Mouse (Mus musculus): Measurements from ENCODE around the gene Kcnb1. TPM values are rescaled to one million over a fixed set of nuclear protein-coding genes. Genes with fewer than 3 reads are reported as not detected.

The Kcnb1 gene
- total RNA-seq, 1 experiment = 1.3 TPM

GRCm38 (mm10) chr2:167235338-167236018 lies 45.5 kb upstream of the Kcnb1 start:
- in situ Hi-C loops (cut with MboI; ENCODE audit: low sequenced_read_pairs in 2 of 2, unreplicated experiment in 2 of 2) = no loop called here
- Histone ChIP-seq H3K27ac (ENCODE audit: insufficient read depth, low read depth, low read length, poor library complexity, severe bottlenecking) (no peak overlapping the region), H3K9ac (ENCODE audit: insufficient read depth, low read depth, low read length, poor library complexity, severe bottlenecking) (peak overlapping the region; percentile 60), H3K4me3 (ENCODE audit: insufficient read depth in 1 of 2, low read depth in 1 of 2, low read length in 2 of 2, poor library complexity in 1 of 2, severe bottlenecking in 1 of 2) (peak overlapping the region; percentile 24 to 38; a peak in 3 of 4 replicates), H3K4me1 (ENCODE audit: control insufficient read depth in 2 of 2, insufficient read depth in 2 of 2, low read length in 2 of 2, poor library complexity in 1 of 2) (peaks cover 0 to 7% of the 10 kb centered on the region in 2 experiments; a peak in 1 of 4 replicates), H3K9me3 (ENCODE audit: control insufficient read depth, insufficient read depth, low read depth, low read length) (no peaks in the 10 kb centered on the region), H3K36me3 (ENCODE audit: control insufficient read depth, insufficient read depth, low read length, poor library complexity, severe bottlenecking) (no peaks in the 10 kb centered on the region)
- TF ChIP-seq CHD2 (IDR thresholded peaks at IDR 0.05; ENCODE audit: low read depth, low read length) (no peak), ZC3H11A (IDR thresholded peaks at IDR 0.05; ENCODE audit: borderline replicate concordance, low read depth, low read length) (no peak), HCFC1 (IDR thresholded peaks at IDR 0.05; ENCODE audit: borderline replicate concordance, insufficient read depth, low read length) (no peak), ZNF384 (IDR thresholded peaks at IDR 0.05; ENCODE audit: low read depth, low read length) (no peak), MAFK (IDR thresholded peaks at IDR 0.05; ENCODE audit: insufficient read depth, low read depth, low read length) (no peak)
- no peak for DNase-seq (ENCODE audit: low read depth, low spot score)

GRCm38 (mm10) chr2:167233771-167234170 lies 43.8 kb upstream of the Kcnb1 start:
- H3K9me3 ChIP-seq (ENCODE audit: control insufficient read depth, insufficient read depth, low read depth, low read length) = no peaks in the 10 kb centered on the region
- H3K4me3 ChIP-seq (ENCODE audit: insufficient read depth in 1 of 2, low read depth in 1 of 2, low read length in 2 of 2, poor library complexity in 1 of 2, severe bottlenecking in 1 of 2) = peak overlapping the region in 1 of 2 experiments; percentile 16; a peak in 1 of 4 replicates
- H3K4me1 ChIP-seq (ENCODE audit: control insufficient read depth in 2 of 2, insufficient read depth in 2 of 2, low read length in 2 of 2, poor library complexity in 1 of 2) = peaks cover 0 to 13% of the 10 kb centered on the region in 2 experiments; a peak in 1 of 4 replicates
- 0 out of 2 replicates have a peak overlapping the region, but pooled peaks have one; percentile 1 for H3K9ac ChIP-seq (ENCODE audit: insufficient read depth, low read depth, low read length, poor library complexity, severe bottlenecking)
- no peak overlapping the region for H3K27ac ChIP-seq (ENCODE audit: insufficient read depth, low read depth, low read length, poor library complexity, severe bottlenecking)
- TF ChIP-seq MAFK (IDR thresholded peaks at IDR 0.05; ENCODE audit: insufficient read depth, low read depth, low read length) (no peak), HCFC1 (IDR thresholded peaks at IDR 0.05; ENCODE audit: borderline replicate concordance, insufficient read depth, low read length) (no peak), ZC3H11A (IDR thresholded peaks at IDR 0.05; ENCODE audit: borderline replicate concordance, low read depth, low read length) (no peak), ZNF384 (IDR thresholded peaks at IDR 0.05; ENCODE audit: low read depth, low read length) (no peak), CHD2 (IDR thresholded peaks at IDR 0.05; ENCODE audit: low read depth, low read length) (no peak)
- no peaks in the 10 kb centered on the region for H3K36me3 ChIP-seq (ENCODE audit: control insufficient read depth, insufficient read depth, low read length, poor library complexity, severe bottlenecking)
- no peak for DNase-seq (ENCODE audit: low read depth, low spot score)
- in situ Hi-C loops (cut with MboI; ENCODE audit: low sequenced_read_pairs in 2 of 2, unreplicated experiment in 2 of 2) = no loop called here

- H3K9ac ChIP-seq (ENCODE audit: insufficient read depth, low read depth, low read length, poor library complexity, severe bottlenecking) = no peak overlapping the region
- in situ Hi-C loops (cut with MboI; ENCODE audit: low sequenced_read_pairs in 2 of 2, unreplicated experiment in 2 of 2) = no loop called here
- no peak for DNase-seq (ENCODE audit: low read depth, low spot score)
- H3K9me3 ChIP-seq (ENCODE audit: control insufficient read depth, insufficient read depth, low read depth, low read length) = no peaks in the 10 kb centered on the region
- H3K36me3 ChIP-seq (ENCODE audit: control insufficient read depth, insufficient read depth, low read length, poor library complexity, severe bottlenecking) = no peaks in the 10 kb centered on the region
- no peak overlapping the region for H3K27ac ChIP-seq (ENCODE audit: insufficient read depth, low read depth, low read length, poor library complexity, severe bottlenecking)
- peaks cover 0 to 13% of the 10 kb centered on the region in 2 experiments; a peak in 1 of 4 replicates for H3K4me1 ChIP-seq (ENCODE audit: control insufficient read depth in 2 of 2, insufficient read depth in 2 of 2, low read length in 2 of 2, poor library complexity in 1 of 2)
- H3K4me3 ChIP-seq (ENCODE audit: insufficient read depth in 1 of 2, low read depth in 1 of 2, low read length in 2 of 2, poor library complexity in 1 of 2, severe bottlenecking in 1 of 2) = no peak overlapping the region
- no peak for TF ChIP-seq CHD2 (IDR thresholded peaks at IDR 0.05; ENCODE audit: low read depth, low read length)
- TF ChIP-seq ZC3H11A (IDR thresholded peaks at IDR 0.05; ENCODE audit: borderline replicate concordance, low read depth, low read length) = no peak
- no peak for TF ChIP-seq MAFK (IDR thresholded peaks at IDR 0.05; ENCODE audit: insufficient read depth, low read depth, low read length)
- TF ChIP-seq ZNF384 (IDR thresholded peaks at IDR 0.05; ENCODE audit: low read depth, low read length) = no peak
- TF ChIP-seq HCFC1 (IDR thresholded peaks at IDR 0.05; ENCODE audit: borderline replicate concordance, insufficient read depth, low read length) = no peak
Measured at GRCm38 (mm10) chr2:167233009-167233335, 43.0 kb upstream of the Kcnb1 start.

GRCm38 (mm10) chr2:167232132-167233008 lies 42.4 kb upstream of the Kcnb1 start:
- H3K36me3 ChIP-seq (ENCODE audit: control insufficient read depth, insufficient read depth, low read length, poor library complexity, severe bottlenecking) = no peaks in the 10 kb centered on the region
- in situ Hi-C loops (cut with MboI; ENCODE audit: low sequenced_read_pairs in 2 of 2, unreplicated experiment in 2 of 2) = no loop called here
- TF ChIP-seq CHD2 (IDR thresholded peaks at IDR 0.05; ENCODE audit: low read depth, low read length) = no peak
- no peak for TF ChIP-seq ZC3H11A (IDR thresholded peaks at IDR 0.05; ENCODE audit: borderline replicate concordance, low read depth, low read length)
- TF ChIP-seq ZNF384 (IDR thresholded peaks at IDR 0.05; ENCODE audit: low read depth, low read length) = no peak
- no peak for TF ChIP-seq MAFK (IDR thresholded peaks at IDR 0.05; ENCODE audit: insufficient read depth, low read depth, low read length)
- no peak for DNase-seq (ENCODE audit: low read depth, low spot score)
- H3K9ac ChIP-seq (ENCODE audit: insufficient read depth, low read depth, low read length, poor library complexity, severe bottlenecking) = no peak overlapping the region
- H3K27ac ChIP-seq (ENCODE audit: insufficient read depth, low read depth, low read length, poor library complexity, severe bottlenecking) = no peak overlapping the region
- no peaks in the 10 kb centered on the region for H3K9me3 ChIP-seq (ENCODE audit: control insufficient read depth, insufficient read depth, low read depth, low read length)
- peaks cover 0 to 13% of the 10 kb centered on the region in 2 experiments; a peak in 1 of 4 replicates for H3K4me1 ChIP-seq (ENCODE audit: control insufficient read depth in 2 of 2, insufficient read depth in 2 of 2, low read length in 2 of 2, poor library complexity in 1 of 2)
- no peak overlapping the region for H3K4me3 ChIP-seq (ENCODE audit: insufficient read depth in 1 of 2, low read depth in 1 of 2, low read length in 2 of 2, poor library complexity in 1 of 2, severe bottlenecking in 1 of 2)

Measured in ES-E14 (cell line).